Mouse (Mus musculus) testis, adult 2 months (tissue): Measurements from ENCODE around the gene Stat3.

ENCODE experiments used
- CTCF ChIP-seq: fragments of 200-500 bp; IDR thresholded peaks from 2 replicates; pipeline ENCODE4 v1.5.1; 2012; ENCODE audit warnings: low read depth, mild to moderate bottlenecking, inconsistent platforms, low read length, moderate library complexity; ENCODE audit not compliant: control insufficient read depth, insufficient read depth, insufficient replicate concordance
- POLR2A ChIP-seq: fragments of 200-500 bp; IDR thresholded peaks from 2 replicates; pipeline ENCODE4 v1.6.1; 2012; ENCODE audit warnings: low read depth, mild to moderate bottlenecking, inconsistent platforms, low read length, moderate library complexity; ENCODE audit not compliant: control insufficient read depth

- TF ChIP-seq POLR2A (no peak), CTCF (no peak)
Measured at GRCm38 (mm10) chr11:100959464-100959810, 20.1 kb upstream of the Stat3 start.
